Mouse (Mus musculus) layer of hippocampus, adult 9-10 months (tissue): Measurements from ENCODE around the gene Tmem178b.

Source experiments
- DNase-seq: peaks from one replicate; pipeline ENCODE4 v3.0.0; 2022; ENCODE audit warnings: low spot score

Gene Tmem178b

DNA sequence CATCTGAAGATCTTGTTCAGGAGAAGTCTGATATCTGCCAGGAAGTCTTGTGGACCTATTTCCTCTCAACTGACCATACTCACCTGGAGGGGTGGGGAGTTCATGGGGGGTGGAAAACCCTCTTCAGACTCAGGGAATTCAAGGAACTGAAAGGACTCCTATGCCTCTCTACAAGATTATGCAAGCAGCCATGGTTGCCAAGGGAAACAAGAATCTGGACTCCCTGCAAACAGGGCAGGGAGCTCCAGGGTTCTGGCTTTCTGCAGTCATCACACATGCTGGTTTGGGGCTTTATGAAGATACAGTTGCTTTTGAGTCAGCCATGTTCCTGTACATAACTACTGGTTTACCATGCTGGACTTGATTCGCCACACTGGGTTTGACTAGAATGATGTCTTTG is 390.6 kb downstream of the Tmem178b start:
- DNase-seq: no peak

DNA sequence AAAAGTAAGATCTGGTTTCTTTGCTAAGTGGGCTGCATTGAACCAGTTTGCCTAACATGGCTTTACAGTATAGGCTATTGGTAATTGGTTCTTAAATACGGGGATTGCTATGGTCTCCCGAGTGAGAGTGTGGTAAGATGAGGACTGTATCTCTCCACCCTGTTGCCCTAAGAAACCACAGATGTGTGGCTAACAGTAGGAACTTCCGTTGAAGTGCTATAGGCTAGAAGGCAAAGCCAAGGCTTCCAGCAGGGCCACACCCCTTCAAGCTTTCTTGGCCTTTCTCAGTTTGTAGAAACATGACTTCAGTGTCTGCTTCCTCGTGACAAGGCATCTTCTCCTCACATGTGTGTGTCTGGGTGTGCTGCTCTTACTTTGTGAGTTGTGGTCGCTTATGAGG is 427.6 kb downstream of the Tmem178b start:
- DNase-seq: no peak

DNA sequence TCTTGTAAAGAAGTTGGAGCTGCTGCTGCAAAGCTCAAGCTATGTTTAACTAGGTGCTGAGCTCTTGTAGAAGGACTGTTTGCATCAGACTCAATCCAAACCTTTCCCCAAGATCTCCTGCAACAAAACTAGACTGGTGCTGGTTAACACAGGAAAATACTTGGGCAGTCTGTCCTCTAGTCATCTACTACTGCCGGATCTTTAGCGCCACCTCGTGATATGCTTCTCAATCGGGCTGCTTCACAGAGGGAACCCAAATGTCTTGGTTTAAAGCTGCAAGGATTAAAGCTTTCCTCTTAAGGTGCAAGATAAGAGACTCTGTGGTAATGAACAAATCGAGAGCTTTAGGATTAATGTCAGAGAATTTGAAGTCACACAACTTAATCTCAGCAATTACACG is 430.3 kb downstream of the Tmem178b start:
- peak; percentile 75 for DNase-seq
